Mouse (Mus musculus) embryonic facial prominence, embryonic 14.5 days (tissue): Measurements from ENCODE around the gene Tarbp1. TPM values are rescaled to one million over a fixed set of nuclear protein-coding genes. Genes with fewer than 3 reads are reported as not detected.

ENCODE experiments used
- ATAC-seq: fragments of 200-750 bp; cut with Nextera tagmentation; 2 replicates; pipeline ENCODE4 v1.8.0; 2017; ENCODE audit warnings: low read depth, moderate number of reproducible peaks, moderate TSS enrichment
- DNase-seq: peaks from one replicate; pipeline ENCODE4 v3.0.0-alpha.2; 2015; ENCODE audit warnings: low spot score
- H3K27ac ChIP-seq: fragments of 300-500 bp; sonication (generic); replicated peaks from 2 replicates; pipeline ENCODE4 v1.5.1; 2014; ENCODE audit warnings: low read depth, mild to moderate bottlenecking, low read length, moderate library complexity
- H3K27me3 ChIP-seq: fragments of 300-500 bp; sonication (generic); replicated peaks from 2 replicates; pipeline ENCODE4 v1.6.1; 2014; ENCODE audit warnings: low read length; ENCODE audit not compliant: control insufficient read depth, insufficient read depth
- H3K36me3 ChIP-seq: fragments of 300-500 bp; sonication (generic); 2 replicates; pipeline ENCODE4 v1.6.1; 2014; ENCODE audit warnings: low read length, mixed read lengths; ENCODE audit not compliant: control insufficient read depth, insufficient read depth
- H3K4me1 ChIP-seq: fragments of 300-500 bp; sonication (generic); 2 replicates; pipeline ENCODE4 v1.6.1; 2014; ENCODE audit warnings: antibody characterized with exemption, low read length; ENCODE audit not compliant: control insufficient read depth, insufficient read depth
- H3K4me2 ChIP-seq: fragments of 300-500 bp; sonication (generic); 2 replicates; pipeline ENCODE4 v1.6.1; 2014; ENCODE audit warnings: low read depth, mild to moderate bottlenecking, low read length, moderate library complexity, mixed read lengths
- H3K4me3 ChIP-seq: fragments of 300-500 bp; sonication (generic); 2 replicates; pipeline ENCODE4 v1.5.1; 2014; ENCODE audit warnings: low read depth, mild to moderate bottlenecking, low read length
- H3K9ac ChIP-seq: fragments of 300-500 bp; sonication (generic); 2 replicates; pipeline ENCODE4 v1.6.1; 2014; ENCODE audit warnings: low read depth, mild to moderate bottlenecking, low read length, moderate library complexity, mixed read lengths
- H3K9me3 ChIP-seq: fragments of 300-500 bp; sonication (generic); 2 replicates; pipeline ENCODE4 v1.6.1; 2016; ENCODE audit warnings: low read length; ENCODE audit not compliant: control insufficient read depth
- WGBS: fragments of 180-500 bp; shearing (Covaris S2); extraction: QIAGEN DNeasy Blood & Tissue Kit; methylation state at CpG from one replicate; pipeline ENCODE4 v1.1.7; 2014; 5-methylcytosine and 5-hydroxymethylcytosine counted together
- polyA plus RNA-seq: library from polyadenylated mRNA; unstranded; fragments of >200 nt; fragmentation: Nextera tagmentation; extraction: Ambion mirVana; gene quantifications from 2 replicates; pipeline ENCODE4 v1.2.1, GENCODE M21; 2014

Gene Tarbp1
- polyA plus RNA-seq, 1 experiment from 2014 or later, result 3.5 TPM

GRCm38 (mm10) chr8:126509635-126510034 is 34.8 kb upstream of the Tarbp1 start:
- DNase-seq (no peak), ATAC-seq (no peak)
- WGBS, result 66% methylated on average over 6 of the region's 6 CpGs
- Histone ChIP-seq H3K4me1 (no peaks in the 10 kb centered on the region), H3K27ac (no peak overlapping the region), H3K4me3 (no peak overlapping the region), H3K9ac (no peak overlapping the region), H3K27me3 (no peaks in the 10 kb centered on the region), H3K9me3 (no peaks in the 10 kb centered on the region), H3K4me2 (no peak overlapping the region), H3K36me3 (no peaks in the 10 kb centered on the region)

- Histone ChIP-seq H3K4me1 (no peaks in the 10 kb centered on the region), H3K9me3 (no peaks in the 10 kb centered on the region), H3K27ac (no peak overlapping the region), H3K27me3 (no peaks in the 10 kb centered on the region), H3K36me3 (no peaks in the 10 kb centered on the region), H3K4me3 (no peak overlapping the region), H3K4me2 (no peak overlapping the region), H3K9ac (no peak overlapping the region)
- DNase-seq, result no peak
- 80% methylated on average over 8 of the region's 8 CpGs for WGBS
- ATAC-seq, result no peak
Measured at GRCm38 (mm10) chr8:126508871-126509586, 34.2 kb upstream of the Tarbp1 start.

GRCm38 (mm10) chr8:126508221-126508620 is 33.4 kb upstream of the Tarbp1 start:
- H3K4me3 ChIP-seq, result no peak overlapping the region
- no peak overlapping the region for H3K4me2 ChIP-seq
- H3K27me3 ChIP-seq, result no peaks in the 10 kb centered on the region
- no peak overlapping the region for H3K9ac ChIP-seq
- no peak overlapping the region for H3K27ac ChIP-seq
- H3K36me3 ChIP-seq, result no peaks in the 10 kb centered on the region
- DNase-seq (no peak), ATAC-seq (no peak)
- 76% methylated on average over 2 of the region's 2 CpGs for WGBS
- no peaks in the 10 kb centered on the region for H3K4me1 ChIP-seq
- no peaks in the 10 kb centered on the region for H3K9me3 ChIP-seq

GRCm38 (mm10) chr8:126504492-126505182 is 29.8 kb upstream of the Tarbp1 start:
- H3K36me3 ChIP-seq, result no peaks in the 10 kb centered on the region
- 63% methylated on average over 16 of the region's 16 CpGs for whole genome bisulfite sequencing
- H3K4me2 ChIP-seq, result no peak overlapping the region
- no peaks in the 10 kb centered on the region for H3K4me1 ChIP-seq
- H3K4me3 ChIP-seq, result no peak overlapping the region
- ATAC-seq (peak; percentile 79), DNase-seq (peak; percentile 70)
- no peaks in the 10 kb centered on the region for H3K27me3 ChIP-seq
- no peaks in the 10 kb centered on the region for H3K9me3 ChIP-seq
- no peak overlapping the region for H3K27ac ChIP-seq
- H3K9ac ChIP-seq, result no peak overlapping the region

- WGBS, result 51% methylated on average over 2 of the region's 2 CpGs
Measured at GRCm38 (mm10) chr8:126502722-126503121, 27.9 kb upstream of the Tarbp1 start.

GRCm38 (mm10) chr8:126499371-126499770 is 24.5 kb upstream of the Tarbp1 start:
- Histone ChIP-seq H3K27ac (no peak overlapping the region), H3K36me3 (no peaks in the 10 kb centered on the region), H3K9me3 (no peaks in the 10 kb centered on the region), H3K4me1 (peaks cover 6% of the 10 kb centered on the region; the same call in 1 of the 2 replicates), H3K9ac (no peak overlapping the region), H3K27me3 (no peaks in the 10 kb centered on the region), H3K4me3 (no peak overlapping the region), H3K4me2 (no peak overlapping the region)
- whole genome bisulfite sequencing, result 89% methylated on average over 2 of the region's 2 CpGs
- no peak for ATAC-seq
- DNase-seq, result no peak

More at GRCm38 (mm10) chr8:126502722-126503121, 27.9 kb upstream of the Tarbp1 start:
- Histone ChIP-seq H3K27ac (no peak overlapping the region), H3K27me3 (no peaks in the 10 kb centered on the region), H3K9me3 (no peaks in the 10 kb centered on the region), H3K4me1 (peaks cover 5% of the 10 kb centered on the region; the same call in 1 of the 2 replicates), H3K4me3 (no peak overlapping the region), H3K9ac (no peak overlapping the region), H3K4me2 (no peak overlapping the region), H3K36me3 (no peaks in the 10 kb centered on the region)
- ATAC-seq, result peak; percentile 54; the same call in 1 of the 2 replicates
- DNase-seq, result peak; percentile 54

- Histone ChIP-seq H3K4me1 (peaks cover 6% of the 10 kb centered on the region; the same call in 1 of the 2 replicates), H3K27me3 (no peaks in the 10 kb centered on the region), H3K9ac (no peak overlapping the region), H3K4me3 (no peak overlapping the region), H3K36me3 (no peaks in the 10 kb centered on the region), H3K9me3 (no peaks in the 10 kb centered on the region), H3K27ac (no peak overlapping the region), H3K4me2 (peak overlapping the region; percentile 62)
- DNase-seq (peak; percentile 38), ATAC-seq (no peak)
- WGBS, result 59% methylated on average over 6 of the region's 6 CpGs
Measured at GRCm38 (mm10) chr8:126498465-126498864, 23.6 kb upstream of the Tarbp1 start.

GRCm38 (mm10) chr8:126497541-126498428 is 22.9 kb upstream of the Tarbp1 start:
- ATAC-seq, result peak; percentile 96
- 19% methylated on average over 26 of the region's 27 CpGs for WGBS

More at GRCm38 (mm10) chr8:126497541-126498428, 22.9 kb upstream of the Tarbp1 start:
- Histone ChIP-seq H3K27me3 (no peaks in the 10 kb centered on the region), H3K9me3 (no peaks in the 10 kb centered on the region), H3K9ac (peak overlapping the region; percentile 65), H3K4me1 (peaks cover 6% of the 10 kb centered on the region; the same call in 1 of the 2 replicates), H3K4me3 (peak overlapping the region; percentile 34), H3K36me3 (no peaks in the 10 kb centered on the region), H3K4me2 (peak overlapping the region; percentile 62), H3K27ac (peak overlapping the region; percentile 79)
- peak; percentile 94 for DNase-seq
